In the genomic region with DNA sequence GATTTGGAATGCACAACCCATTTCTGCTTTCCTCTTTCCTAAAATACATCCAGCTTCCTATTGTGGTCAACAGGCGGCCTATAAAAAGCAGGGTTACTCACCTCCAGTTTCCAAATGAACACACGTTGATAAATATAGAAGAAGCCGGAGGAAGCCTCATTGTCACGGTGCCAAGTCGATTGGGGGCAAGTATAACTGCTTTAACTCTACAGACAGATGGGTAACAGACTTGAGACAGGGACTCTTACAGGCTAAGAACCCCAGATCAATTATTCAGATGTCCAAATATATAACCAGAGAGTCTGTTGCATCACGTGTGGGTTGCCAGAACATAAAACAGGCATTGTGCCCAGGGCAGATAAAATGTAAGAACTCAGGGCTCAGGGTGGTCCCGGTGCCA, we compare ENCODE assay signal across 9 mouse cellular contexts. TPM values are rescaled to one million over a fixed set of nuclear protein-coding genes. Genes with fewer than 3 reads are reported as not detected.
DNase-seq lines count a peak whose midpoint lies in the region; ATAC-seq lines count a peak whose summit lies in the region.
"Had no signal": no experiment of that assay in that cellular context is flagged by ENCODE, and none has a peak within 500 bp of the region (broad histone marks: within the 10 kb centered on the region; RNA-seq: fewer than 3 reads in every experiment).

No protein-coding gene starts in this region.

- peak overlapping the region; percentile 21; the same call in 1 of the 2 replicates for H3K9ac ChIP-seq in heart, embryonic 14.5 days (ENCODE audit: low read length)
- no peak overlapping the region for H3K9ac ChIP-seq in hindbrain, embryonic 13.5 days
- no peak overlapping the region for H3K9ac ChIP-seq in forebrain, embryonic 16.5 days (replicated peaks; ENCODE audit: low read depth, low read length)

- DNase-seq in cerebellum, adult 11-12 months: peak; percentile 53
- DNase-seq in cerebellum, adult 11 months: no peak
- peak; percentile 51 for DNase-seq in right cerebral cortex, postnatal 4 days
- DNase-seq in right cerebral cortex, adult 18-20 months: no peak
- DNase-seq in skeletal muscle tissue, adult 2 months (ENCODE audit: low read depth, low spot score): peak; percentile 57
- DNase-seq: midbrain, embryonic 14.5 days had no signal

- H3K36me3 ChIP-seq in heart, embryonic 14.5 days (ENCODE audit: control insufficient read depth, insufficient read depth, low read length): no peaks in the 10 kb centered on the region
- no peaks in the 10 kb centered on the region for H3K36me3 ChIP-seq in hindbrain, embryonic 13.5 days
- H3K36me3 ChIP-seq in forebrain, embryonic 16.5 days (ENCODE audit: control insufficient read depth, insufficient read depth): no peaks in the 10 kb centered on the region

- peak overlapping the region; percentile 86 to 89 for H3K27ac ChIP-seq in heart, embryonic 14.5 days (replicated peaks in 1 of 2; ENCODE audit: control insufficient read depth in 1 of 2, insufficient read depth in 1 of 2, low read depth in 2 of 2, low read length in 2 of 2)
- H3K27ac ChIP-seq in hindbrain, embryonic 13.5 days: no peak overlapping the region
- no peak overlapping the region for H3K27ac ChIP-seq in forebrain, embryonic 16.5 days (ENCODE audit: low read length)

- H3K9me3 ChIP-seq in heart, embryonic 14.5 days (ENCODE audit: control insufficient read depth, low read length): no peaks in the 10 kb centered on the region
- no peaks in the 10 kb centered on the region for H3K9me3 ChIP-seq in hindbrain, embryonic 13.5 days
- no peaks in the 10 kb centered on the region for H3K9me3 ChIP-seq in forebrain, embryonic 16.5 days (ENCODE audit: control insufficient read depth, low read length)

- 13% methylated on average over 7 of the region's 7 CpGs for WGBS in heart, embryonic 14.5 days
- WGBS in hindbrain, embryonic 13.5 days: 85% methylated on average over 7 of the region's 7 CpGs
- WGBS in forebrain, embryonic 16.5 days: 66% methylated on average over 7 of the region's 7 CpGs

- H3K27me3 ChIP-seq in heart, embryonic 14.5 days (ENCODE audit: control insufficient read depth, insufficient read depth, low read length): no peaks in the 10 kb centered on the region
- no peaks in the 10 kb centered on the region for H3K27me3 ChIP-seq in hindbrain, embryonic 13.5 days
- H3K27me3 ChIP-seq in forebrain, embryonic 16.5 days (replicated peaks; ENCODE audit: control insufficient read depth, insufficient read depth, low read length): no peaks in the 10 kb centered on the region

- no peak for ATAC-seq in heart, embryonic 14.5 days (ENCODE audit: insufficient number of reproducible peaks, insufficient read depth, low FRiP score, low read depth)
- ATAC-seq in hindbrain, embryonic 13.5 days (ENCODE audit: low FRiP score): no peak
- no peak for ATAC-seq in forebrain, embryonic 16.5 days

- peak overlapping the region; percentile 48 for H3K4me2 ChIP-seq in heart, embryonic 14.5 days (ENCODE audit: low read length)
- H3K4me2 ChIP-seq in hindbrain, embryonic 13.5 days: no peak overlapping the region
- H3K4me2 ChIP-seq in forebrain, embryonic 16.5 days (ENCODE audit: low read length): no peak overlapping the region

- H3K4me1 ChIP-seq in heart, embryonic 14.5 days (ENCODE audit: control insufficient read depth in 2 of 2, insufficient read depth in 2 of 2, low read length in 2 of 2): peaks cover 20 to 39% of the 10 kb centered on the region in 2 experiments
- H3K4me1 ChIP-seq in hindbrain, embryonic 13.5 days (replicated peaks): peaks cover 19% of the 10 kb centered on the region
- peaks cover 7% of the 10 kb centered on the region for H3K4me1 ChIP-seq in forebrain, embryonic 16.5 days (replicated peaks; ENCODE audit: control insufficient read depth, insufficient read depth, low read length)

- no peak overlapping the region for H3K4me3 ChIP-seq in heart, embryonic 14.5 days (ENCODE audit: control insufficient read depth in 1 of 2, insufficient read depth in 1 of 2, low read depth in 1 of 2, low read length in 2 of 2)
- no peak overlapping the region for H3K4me3 ChIP-seq in hindbrain, embryonic 13.5 days
- H3K4me3 ChIP-seq in forebrain, embryonic 16.5 days (replicated peaks; ENCODE audit: low read length): no peak overlapping the region

RNA-seq across cellular contexts. Expression of gene Efr3b, which starts 15.9 kb away (rescaled TPM):
- polyA plus RNA-seq in heart, embryonic 14.5 days (2014; fragmentation: Nextera tagmentation; extraction: Ambion mirVana): 4.4 and 5.6 TPM in 2 replicates
- polyA plus RNA-seq in hindbrain, embryonic 13.5 days (2015; fragmentation: Nextera tagmentation; extraction: Ambion mirVana): 36.2 and 38.2 TPM in 2 replicates
- 33.1 and 37.2 TPM in 2 replicates for polyA plus RNA-seq in forebrain, embryonic 16.5 days (2015; fragmentation: Nextera tagmentation; extraction: Ambion mirVana)

RNA-seq across cellular contexts. Expression of gene Dnajc27, which starts 59.5 kb away (rescaled TPM):
- 7.8 and 8.7 TPM in 2 replicates for polyA plus RNA-seq in heart, embryonic 14.5 days (2014; fragmentation: Nextera tagmentation; extraction: Ambion mirVana)
- 14.7 and 14.8 TPM in 2 replicates for polyA plus RNA-seq in hindbrain, embryonic 13.5 days (2015; fragmentation: Nextera tagmentation; extraction: Ambion mirVana)
- 13.3 and 15.6 TPM in 2 replicates for polyA plus RNA-seq in forebrain, embryonic 16.5 days (2015; fragmentation: Nextera tagmentation; extraction: Ambion mirVana)

Comparison
In these comparisons a context has a peak if more than half of its experiments do, and no peak if none do; other contexts are left out.
1. DNase-seq: peak in cerebellum, adult 11-12 months (single experiment), right cerebral cortex, postnatal 4 days (single experiment) and skeletal muscle tissue, adult 2 months (single experiment); none in cerebellum, adult 11 months (single experiment) and right cerebral cortex, adult 18-20 months (single experiment).
2. H3K27ac ChIP-seq: peak in heart, embryonic 14.5 days (2 of 2); none in hindbrain, embryonic 13.5 days (single experiment) and forebrain, embryonic 16.5 days (single experiment).